Mouse (Mus musculus) skeletal muscle tissue, adult 2 months (tissue): ENCODE results near the gene Nfkb2.

Experiments used
- DNase-seq: peaks from one replicate; pipeline ENCODE4 v3.0.0-alpha.2; 2012; ENCODE audit warnings: low read depth, low spot score

The Nfkb2 gene

DNA sequence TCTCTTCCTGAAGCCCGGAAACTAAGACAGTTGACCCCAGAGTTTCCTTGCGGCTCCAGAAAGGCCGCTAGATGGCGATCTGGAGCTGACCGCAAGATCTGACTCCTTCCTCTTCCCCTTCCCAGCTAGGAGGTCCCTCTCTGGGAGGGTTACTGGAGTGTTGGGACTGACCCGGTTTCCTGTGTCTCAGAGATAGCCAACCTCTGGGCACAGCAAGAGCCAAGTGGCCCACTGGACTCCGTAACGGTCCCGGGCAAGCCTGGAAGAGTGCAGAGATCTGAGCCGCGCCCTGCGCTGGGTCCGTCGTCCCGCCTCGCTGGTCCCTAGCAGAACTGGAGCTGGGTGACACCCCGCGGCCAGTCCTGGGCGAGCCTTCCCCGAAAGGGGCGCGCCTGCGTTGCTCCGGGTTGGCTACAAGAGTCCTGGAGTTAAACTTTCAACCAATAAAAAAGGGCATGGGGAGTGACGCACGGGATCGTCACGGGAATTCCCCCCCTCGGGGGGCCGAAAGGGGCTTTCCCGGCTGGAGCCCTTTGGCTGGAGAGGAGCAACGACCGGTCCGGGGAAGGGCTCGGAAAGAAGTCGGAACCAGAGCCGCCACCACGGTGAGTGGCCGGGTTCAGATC is at the start of gene Nfkb2:
Nfkb2 (plus strand) TSS at position 105 of the 626 bp plus-strand sequence.
- DNase-seq: peak; percentile 93

- DNase-seq: no peak
These were observed 39.4 kb upstream of the Nfkb2 start for GRCm38 (mm10) chr19:46264762-46265161.

DNA sequence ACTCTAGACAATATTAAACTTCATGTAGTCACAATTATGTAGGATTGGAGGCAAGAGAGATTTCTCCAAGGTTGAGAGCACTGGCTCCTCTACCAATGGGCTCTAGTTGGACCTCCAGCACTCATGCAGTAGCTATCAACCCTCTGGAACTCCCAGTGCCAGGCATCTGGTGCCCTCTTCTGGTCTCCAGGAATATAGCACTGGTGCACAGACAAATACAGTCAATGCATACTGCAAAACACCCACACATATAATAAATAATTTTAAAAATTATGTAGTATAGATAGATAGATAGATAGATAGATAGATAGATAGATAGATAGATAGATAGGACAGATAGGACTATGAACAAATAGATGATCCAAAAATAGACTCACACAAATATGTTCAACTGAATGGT is 28.8 kb upstream of the Nfkb2 start:
- no peak for DNase-seq

- no peak for DNase-seq
These were observed 21.9 kb upstream of the Nfkb2 start for GRCm38 (mm10) chr19:46282081-46282849.

- DNase-seq: no peak
These were observed 19.4 kb upstream of the Nfkb2 start for GRCm38 (mm10) chr19:46284686-46285085.

DNA sequence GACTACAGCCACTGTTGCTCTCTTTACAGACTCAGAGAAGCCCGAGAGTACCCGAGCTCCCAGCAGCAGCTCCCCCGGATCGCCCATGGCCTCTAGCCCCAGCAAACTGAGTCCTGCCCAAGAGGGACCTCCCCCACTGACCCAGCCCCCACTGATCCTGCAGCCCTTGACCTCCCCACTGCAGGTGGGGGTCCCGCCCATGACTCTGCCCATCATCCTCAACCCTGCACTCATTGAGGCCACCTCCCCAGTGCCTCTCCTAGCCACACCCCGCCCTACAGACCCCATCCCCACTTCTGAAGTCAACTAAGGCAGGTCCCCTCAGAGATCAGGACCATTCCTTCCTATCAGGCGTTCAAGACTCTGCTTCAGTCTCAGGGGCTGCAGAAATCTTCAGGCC is 18.5 kb upstream of the Nfkb2 start:
- DNase-seq: no peak

DNA sequence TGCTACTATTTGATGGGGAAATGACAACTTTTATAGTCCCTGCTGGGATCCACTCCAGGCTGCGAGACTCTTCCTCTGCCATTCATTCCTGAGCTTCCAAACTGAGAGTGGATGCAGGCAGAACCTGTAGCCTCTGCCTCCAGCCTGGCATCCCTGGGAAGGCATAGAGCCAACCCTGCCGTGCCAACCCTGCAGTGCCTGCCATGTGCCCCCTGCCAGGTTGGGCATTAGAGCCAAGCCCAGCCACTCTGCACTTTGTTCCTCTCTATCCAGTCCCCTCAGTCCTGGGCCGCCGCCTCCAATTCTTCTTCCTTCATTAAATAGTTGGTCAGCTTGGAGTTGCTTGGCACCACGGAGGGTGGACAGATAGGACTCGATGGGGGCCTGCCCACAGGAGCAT is 18.1 kb upstream of the Nfkb2 start:
- DNase-seq: no peak

DNA sequence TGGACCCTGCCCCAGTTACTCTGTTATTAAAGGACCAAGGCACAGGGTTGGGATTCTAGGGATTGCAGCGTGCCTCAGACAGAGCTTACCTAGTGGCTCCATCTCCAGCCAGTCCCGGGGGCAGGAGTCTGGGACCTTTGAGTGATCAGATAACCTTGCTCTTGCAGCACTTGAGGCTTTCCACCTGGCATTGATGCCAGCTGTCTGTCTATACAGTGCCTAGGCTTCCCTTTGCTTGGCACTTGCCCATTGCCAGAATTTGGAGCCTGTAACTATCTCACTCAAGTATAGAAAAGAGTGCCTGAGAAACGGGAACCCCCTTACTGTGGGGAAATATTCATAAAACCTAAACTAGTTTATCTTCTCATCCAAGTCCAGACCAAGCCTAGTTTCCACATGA is 17.2 kb upstream of the Nfkb2 start:
- DNase-seq: no peak

DNA sequence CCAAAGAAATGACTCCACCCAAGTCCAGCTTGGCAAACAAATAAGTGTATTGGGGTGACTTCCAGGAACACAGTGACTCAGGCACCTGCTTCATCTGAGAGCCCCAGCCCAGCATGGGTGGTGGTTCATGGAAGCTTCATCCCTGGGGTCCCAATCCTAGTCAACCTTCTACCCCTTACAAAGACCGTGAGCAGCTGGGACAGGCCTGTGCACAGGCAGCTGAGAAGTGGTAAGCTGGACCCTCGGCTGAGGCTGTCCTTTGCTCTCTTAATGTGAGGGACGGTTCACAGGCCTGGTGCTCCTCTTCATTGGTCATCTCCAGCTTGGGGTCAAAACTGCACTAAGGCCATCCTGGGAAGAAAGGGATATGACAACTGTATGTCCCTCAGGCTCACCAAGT is 16.6 kb upstream of the Nfkb2 start:
- DNase-seq: no peak

DNA sequence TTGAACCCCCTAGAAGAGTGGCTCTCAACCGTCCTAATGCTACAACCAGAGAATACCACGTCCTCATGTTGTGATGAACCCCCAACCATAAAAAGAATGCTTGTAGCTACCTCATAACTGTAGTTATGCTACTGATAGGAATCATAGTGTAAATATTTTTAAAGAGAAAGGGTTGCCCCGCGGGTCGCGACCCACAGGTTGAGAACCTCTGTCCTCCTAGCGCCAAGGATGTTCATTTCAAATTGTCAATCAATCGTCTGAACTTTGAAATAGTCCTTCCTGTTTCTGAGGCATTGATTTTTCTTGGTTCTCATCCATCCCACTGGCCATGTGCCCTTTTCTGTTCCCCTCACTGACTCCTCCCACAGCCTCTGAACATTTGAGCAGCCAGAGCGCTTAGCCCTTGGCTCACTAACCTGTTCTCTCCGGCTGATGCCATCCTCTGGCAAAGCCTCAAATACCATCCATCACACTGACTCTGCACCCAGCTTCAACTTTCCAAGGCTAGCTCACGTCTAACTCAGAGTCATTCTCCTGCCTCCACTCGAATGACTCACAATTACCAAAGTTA is 13.5 kb upstream of the Nfkb2 start:
- DNase-seq: no peak

GRCm38 (mm10) chr19:46296938-46297337 is 7.2 kb upstream of the Nfkb2 start:
- DNase-seq: no peak

DNA sequence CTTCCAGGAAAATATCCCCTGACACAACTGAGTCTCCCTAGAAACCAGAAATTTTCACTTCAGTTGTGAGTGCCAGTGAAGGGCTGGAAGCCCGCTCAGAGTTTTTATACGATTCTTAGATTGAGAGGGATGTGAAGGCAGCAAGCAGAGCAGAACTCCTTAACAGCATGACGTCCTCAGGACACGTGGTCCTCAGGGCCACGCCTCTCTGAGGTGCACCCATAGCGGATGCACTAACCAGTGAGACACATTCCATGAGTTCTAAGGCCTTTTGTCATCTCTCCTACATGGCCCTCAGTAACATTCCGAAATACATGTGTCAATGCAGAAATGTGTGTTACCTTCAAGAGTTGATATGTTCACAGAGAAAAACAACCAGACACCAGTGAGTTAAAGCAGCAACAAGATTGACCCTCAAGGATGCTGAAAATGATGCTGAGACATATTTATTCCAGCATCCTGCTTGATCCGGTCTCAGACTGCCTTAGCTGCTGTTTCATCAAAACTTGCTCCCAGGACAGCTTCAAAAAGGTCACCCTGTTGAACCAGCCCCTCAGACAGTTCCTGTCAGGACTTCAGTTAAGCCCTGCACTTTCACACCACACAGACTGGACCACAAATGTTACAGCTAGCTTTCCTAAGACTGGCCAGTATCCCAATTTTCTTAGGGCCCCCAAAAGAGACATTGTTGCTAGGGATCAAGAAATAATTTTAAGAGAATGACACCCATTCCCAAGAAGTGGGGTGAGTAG is 3.6 kb upstream of the Nfkb2 start:
- DNase-seq: no peak

DNA sequence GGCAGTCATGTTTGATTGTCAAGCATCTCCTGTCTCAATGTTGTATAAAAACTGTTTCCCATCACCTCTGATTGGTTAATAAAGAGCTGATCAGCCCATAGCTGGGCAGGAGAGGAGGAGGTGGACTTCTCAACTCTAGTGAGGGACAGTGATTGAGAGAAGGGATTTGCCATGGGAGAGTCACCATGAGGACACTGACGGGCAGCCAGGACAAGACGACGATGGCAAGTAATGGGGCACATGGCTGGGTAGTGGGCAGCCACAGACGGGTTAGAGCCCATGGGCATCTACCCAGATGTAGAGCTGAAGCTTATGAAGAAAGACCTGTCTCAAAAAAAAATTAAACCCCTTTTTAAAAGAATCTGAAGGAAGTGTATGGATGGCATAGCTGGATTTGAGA is 1.6 kb upstream of the Nfkb2 start:
- no peak for DNase-seq

DNA sequence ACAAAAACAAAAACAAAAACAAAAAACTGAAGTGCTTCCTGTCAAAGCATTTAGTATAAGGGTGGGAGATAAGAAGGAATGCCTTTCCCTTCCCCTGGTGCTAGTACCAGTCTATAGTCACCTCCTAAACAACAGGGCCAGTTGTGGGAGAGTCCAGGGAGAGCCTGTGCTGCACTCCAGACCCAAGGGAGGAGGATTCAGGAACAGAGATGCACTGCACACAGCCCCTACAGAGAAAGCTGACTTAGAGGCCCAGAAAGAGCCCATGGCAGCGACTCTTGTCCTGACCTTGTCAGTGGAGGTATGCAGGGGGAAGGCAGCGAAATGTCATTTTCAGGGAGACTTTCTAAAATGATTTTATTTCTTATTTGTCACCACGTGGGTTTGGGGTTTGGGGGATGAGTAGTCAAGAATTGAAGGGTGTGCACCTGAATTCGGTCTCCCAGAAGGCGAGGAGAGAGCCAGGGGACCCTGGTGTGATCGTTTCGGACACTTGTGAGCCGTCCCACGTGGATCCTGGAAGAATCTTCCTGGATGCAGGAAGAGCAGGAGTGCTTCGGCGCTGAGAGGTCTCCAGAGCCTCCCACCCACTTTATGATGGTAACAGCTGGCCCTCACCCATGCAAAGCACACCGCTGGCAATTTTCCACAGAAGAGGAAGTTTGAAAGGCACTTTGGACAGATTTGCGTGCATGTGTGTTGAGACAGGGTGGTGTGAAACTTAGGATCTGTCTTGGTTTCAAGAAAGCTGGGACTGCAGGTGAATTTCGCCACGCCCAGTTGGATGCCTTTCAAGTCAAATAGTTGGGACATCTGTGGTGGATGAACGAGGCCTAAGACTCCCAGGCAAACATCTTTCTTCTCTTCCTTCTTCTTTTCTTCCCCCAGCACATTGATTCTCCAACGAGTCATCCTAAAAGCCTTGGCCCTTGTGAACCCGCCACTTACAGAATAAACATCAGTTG is 587 bp upstream of the Nfkb2 start:
- DNase-seq: peak; percentile 27

DNA sequence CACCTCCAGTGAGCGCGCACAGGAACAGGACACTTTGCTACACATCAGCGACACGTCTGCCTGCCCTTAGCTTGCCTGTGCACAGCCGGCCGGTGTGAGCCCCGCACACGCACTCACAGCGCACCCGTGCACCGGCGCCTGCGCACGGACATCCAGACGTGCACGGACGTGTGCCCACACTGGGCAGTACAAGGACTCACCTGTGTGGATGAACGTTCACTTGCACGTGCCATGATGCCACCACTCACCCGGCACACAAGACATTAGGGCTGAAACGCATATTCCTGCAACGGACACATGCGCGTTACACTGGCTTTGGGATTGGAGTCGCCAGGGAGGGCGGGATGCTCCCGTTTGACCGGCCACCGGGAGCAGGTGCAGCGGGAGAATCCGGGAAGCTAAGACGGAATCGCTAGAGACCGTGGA is 801 bp downstream of the Nfkb2 start:
- no peak for DNase-seq

DNA sequence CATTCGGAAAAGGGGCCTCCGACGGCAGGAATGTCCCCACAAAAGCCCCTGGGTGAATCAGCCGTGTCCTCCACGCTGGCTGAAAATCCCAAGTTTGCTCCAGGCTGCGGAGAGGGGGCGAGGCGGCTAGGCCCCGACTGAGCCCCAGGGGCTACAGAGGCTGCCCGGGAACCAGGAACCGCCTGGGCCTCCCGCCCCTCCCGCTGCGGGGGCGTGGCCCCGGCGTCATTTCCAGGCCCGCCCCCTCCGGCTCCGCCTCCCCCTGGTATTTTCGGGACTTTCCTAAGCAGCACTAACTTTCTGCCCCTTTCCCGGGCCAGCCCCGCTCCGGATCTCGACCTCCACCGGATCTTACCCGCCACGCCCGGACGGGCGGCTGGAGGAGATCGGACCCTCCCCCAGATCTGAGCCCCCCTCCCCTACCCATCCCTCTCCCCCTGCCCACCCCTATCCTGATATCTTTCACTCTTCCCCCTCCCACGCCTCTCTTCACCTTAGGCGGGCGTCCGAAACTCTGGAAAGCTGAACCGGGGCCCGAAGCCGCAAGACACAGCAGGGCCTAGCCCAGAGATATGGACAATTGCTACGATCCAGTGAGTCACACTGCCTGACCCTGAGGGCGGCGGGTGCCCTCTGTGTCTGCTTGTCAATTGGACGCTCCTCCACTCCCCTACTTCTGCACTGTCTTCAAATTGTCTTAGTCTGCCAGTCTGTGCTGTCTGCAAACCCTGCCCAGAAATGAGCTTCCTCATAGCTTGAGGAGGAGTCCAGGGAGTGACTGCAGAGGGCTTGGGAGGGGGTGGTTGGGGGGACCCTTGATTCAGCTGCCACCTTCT is 1.5 kb downstream of the Nfkb2 start:
- peak; percentile 75 for DNase-seq

DNA sequence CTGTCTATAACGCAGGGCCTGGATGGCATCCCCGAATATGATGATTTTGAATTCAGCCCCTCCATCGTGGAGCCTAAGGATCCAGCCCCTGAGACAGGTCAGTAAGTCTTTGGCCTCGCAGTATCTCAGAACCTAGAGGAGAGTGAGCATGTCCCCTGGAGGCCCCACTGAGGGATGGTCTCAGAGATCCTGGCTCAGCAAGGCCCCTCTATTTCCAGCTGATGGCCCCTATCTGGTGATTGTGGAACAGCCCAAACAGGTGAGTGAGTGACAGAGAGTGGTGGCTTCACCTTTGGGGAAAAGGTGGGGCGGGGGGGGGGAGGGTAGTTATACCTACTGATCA is 2.1 kb downstream of the Nfkb2 start:
- DNase-seq: no peak

DNA sequence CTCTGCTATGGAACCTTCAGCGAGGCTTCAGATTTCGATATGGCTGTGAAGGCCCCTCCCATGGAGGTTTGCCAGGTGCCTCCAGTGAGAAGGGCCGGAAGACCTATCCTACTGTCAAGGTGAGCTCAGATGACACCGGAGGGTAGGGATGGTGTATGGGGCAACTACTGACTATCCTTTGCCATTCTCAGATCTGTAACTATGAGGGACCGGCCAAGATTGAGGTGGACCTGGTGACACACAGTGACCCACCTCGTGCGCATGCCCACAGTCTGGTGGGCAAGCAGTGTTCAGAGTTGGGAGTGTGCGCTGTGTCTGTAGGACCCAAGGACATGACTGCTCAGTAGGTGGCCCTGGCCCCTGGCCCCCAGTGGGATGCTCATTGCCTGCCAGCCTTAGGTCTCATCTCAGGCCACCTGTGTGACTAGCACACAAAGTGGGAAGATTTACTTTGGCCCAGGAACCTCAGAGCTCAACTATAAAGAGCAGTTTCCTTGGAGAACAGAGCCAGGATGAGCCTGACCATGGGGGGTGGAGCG is 2.7 kb downstream of the Nfkb2 start:
- DNase-seq: no peak

- no peak for DNase-seq
These were observed 3.7 kb downstream of the Nfkb2 start for GRCm38 (mm10) chr19:46307781-46308180.

GRCm38 (mm10) chr19:46308303-46308702 is 4.2 kb downstream of the Nfkb2 start:
- DNase-seq: no peak
